Mouse (Mus musculus): ENCODE measurements around the gene Fam50a.

Gene Fam50a

GRCm38 (mm10) chrX:74312540-74313464 lies at the start of gene Fam50a:
Fam50a (plus strand) TSS chrX:74313033.
- DNase-seq: peak; percentile 78

DNA sequence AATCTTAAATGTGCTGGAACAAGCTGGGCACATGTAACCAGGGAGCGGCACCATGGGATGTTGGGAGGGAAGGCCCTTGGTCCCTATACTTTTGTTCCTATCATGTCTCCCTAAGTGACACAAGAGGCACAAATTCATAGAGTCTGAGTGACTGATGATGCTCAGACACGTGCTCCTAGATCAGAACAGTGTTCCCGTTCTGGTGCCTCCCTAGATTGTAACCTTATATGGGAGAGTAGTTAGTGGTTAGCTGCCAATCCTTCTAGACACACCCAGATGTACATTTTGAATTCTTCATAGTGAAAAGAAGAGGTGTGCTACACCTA lies 43.1 kb upstream of the Fam50a start:
- no peak for DNase-seq

DNA sequence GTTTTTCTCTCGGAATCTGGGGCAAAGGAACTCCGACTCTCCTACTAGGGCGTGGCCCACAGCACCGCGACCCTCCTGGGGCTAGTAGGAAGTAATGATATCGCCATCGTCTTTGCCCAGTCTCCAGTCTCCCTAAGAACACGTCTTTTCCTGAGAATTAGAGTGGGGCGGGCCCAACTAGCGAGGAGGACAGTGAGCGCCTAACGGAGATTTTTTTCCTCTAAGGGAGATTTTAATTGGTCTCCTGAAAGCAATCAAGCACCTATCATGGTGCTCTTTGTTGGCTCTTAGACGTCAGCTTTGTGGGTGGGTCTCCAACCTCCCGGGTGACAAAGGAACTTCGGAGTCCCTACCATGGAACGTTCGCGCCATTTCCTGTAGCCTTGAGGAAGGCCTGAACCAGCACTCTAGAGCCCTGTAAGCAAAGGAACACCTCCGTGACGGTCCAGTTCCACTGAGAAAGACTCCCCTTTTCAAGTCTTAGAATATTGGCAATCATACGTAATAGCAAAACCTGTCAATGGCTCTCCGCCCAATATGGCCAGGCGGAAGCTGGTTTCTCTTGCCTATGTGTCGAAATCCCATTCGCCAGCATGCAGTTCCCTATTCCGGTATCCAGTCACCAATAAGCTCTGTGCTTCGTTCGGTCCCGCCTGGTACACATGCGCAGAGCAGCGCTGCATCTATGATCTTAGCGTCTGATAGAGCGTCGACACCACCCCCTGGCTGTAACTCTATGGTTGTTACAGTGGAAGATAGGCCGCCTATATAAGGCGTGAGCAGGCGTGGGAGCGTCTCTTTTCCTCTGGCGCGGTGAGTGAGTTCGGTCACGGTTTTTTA lies 42.6 kb upstream of the Fam50a start, which contains the start of gene Rpl10:
Gene Rpl10, plus strand, starts transcription at position 751 of the 840 bp plus-strand sequence.
- peak; percentile 76 for DNase-seq

- no peak for DNase-seq
Observed at GRCm38 (mm10) chrX:74270902-74271551, 41.8 kb upstream of the Fam50a start.

GRCm38 (mm10) chrX:74273422-74274322 lies 39.2 kb upstream of the Fam50a start:
- DNase-seq: no peak

- DNase-seq: no peak
Observed at GRCm38 (mm10) chrX:74277916-74278315, 34.9 kb upstream of the Fam50a start.

DNA sequence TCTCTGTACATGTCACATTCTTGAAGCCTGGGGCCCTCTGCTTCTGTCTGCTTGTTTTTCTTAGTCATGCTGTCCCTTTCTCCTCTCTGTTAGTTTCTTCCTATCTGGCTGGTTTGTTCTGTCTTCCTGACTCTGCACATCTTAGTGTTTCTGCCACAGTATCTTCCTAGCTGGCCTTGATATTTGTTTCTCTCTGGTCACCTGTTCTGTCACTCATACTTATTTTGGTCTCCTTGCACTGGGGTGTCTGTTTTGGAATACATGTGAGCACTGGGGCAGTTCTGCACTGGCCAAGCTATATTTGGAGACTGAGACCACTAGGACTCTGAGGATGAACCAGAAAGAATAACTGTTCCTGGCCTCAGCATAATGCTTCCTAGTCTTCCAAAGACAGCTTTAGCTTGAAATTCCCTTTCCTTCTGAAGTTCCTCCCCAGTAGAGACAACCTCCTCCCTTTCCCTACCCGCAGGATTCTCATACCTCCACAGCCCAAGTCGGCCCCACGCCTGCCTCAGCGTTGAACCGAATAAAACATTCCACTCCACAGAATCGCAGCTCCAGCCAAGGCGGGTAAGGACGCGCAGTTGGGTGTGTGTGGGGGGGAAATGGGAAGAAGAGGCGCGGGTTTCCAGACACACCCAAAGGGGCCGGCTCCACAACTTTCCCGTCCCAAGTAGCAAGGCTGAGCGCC lies 31.6 kb upstream of the Fam50a start:
- no peak for DNase-seq

DNA sequence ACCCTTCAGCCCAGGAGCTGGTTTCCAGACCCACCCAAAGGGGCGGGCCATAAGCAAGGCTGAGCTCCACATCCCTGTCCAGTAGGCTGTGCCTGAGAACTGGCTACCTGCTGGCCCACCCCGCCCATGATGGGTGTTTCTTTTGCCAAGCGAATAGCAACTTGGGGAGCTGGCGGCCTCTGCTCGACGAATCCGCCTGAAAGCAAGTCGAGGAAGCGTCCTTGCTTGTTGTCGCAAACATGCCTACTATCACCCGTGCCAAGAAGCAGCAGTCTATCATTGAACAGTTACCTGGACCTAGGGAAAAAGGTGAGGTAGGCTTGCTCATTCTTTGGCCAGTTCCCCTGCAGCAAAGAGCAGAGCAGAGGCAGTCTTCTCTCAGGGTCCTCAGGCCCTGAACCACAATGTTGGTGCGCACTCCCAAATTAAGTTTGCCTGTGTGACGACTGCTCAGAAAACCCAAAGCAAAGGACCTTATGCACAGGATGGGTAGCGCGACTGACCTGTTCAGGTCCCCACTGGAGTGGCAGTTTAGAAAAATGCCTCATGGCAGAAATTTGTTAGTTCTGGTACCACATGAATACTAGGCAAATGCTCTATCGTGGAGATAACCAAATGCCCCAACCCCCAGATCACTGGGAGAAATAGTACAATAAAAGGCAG lies 31.0 kb upstream of the Fam50a start, which contains the start of the genes Taz and Dnase1l1:
Gene Taz, plus strand, starts transcription at position 181 of the 663 bp plus-strand sequence.
Gene Dnase1l1, minus strand, starts transcription at position 606 of the 663 bp plus-strand sequence.
- DNase-seq: peak; percentile 23

- DNase-seq: peak; percentile 79
Observed at GRCm38 (mm10) chrX:74282395-74283091, 30.3 kb upstream of the Fam50a start.

- DNase-seq: no peak
Observed at GRCm38 (mm10) chrX:74283092-74283437, 29.8 kb upstream of the Fam50a start.

- DNase-seq: no peak
Observed at GRCm38 (mm10) chrX:74293431-74293830, 19.4 kb upstream of the Fam50a start.

DNA sequence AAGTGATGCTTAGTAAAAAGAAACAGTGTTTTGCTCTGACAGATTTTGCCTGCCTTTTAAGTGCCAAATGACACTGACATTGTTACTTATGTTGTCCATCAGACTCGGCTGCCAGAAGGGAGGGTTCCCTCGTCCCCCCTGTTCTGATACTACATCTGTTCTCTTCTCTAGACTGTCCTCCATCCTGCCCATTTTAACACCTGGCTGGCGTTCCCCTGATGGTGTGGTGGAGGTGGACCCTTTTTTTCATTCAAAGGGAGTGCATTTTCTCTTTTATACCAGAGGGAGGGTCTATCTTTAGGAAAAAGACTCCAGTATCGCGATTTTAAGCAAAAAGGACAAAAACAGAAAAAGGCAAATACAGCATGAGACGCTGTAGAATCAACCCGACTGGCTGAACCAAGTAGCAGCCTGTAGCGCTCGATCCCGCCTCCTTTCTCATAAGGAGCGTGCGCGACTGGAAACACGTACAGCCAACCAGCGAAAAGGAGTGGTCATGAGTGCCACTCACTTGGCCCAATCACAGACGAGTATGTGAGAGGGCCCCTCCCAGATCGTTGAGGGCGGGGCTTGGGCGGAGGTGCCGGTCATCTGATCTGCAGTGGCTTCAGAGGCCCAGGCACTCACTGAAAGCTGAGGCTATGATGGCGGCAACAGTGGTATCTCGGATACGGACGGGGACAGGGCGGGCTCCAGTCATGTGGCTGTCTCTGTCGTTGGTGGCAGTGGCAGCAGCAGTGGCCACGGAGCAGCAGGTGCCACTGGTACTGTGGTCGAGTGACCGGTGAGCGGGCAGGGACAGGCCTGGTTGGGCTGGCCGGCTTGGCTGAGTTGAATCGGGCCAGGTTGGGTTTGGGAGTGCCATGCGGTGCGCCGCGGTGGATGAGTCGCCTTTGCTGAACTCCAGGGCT lies 16.0 kb upstream of the Fam50a start, which contains the start of gene Atp6ap1:
Gene Atp6ap1, plus strand, starts transcription at position 560 of the 911 bp plus-strand sequence.
- DNase-seq: peak; percentile 86

DNA sequence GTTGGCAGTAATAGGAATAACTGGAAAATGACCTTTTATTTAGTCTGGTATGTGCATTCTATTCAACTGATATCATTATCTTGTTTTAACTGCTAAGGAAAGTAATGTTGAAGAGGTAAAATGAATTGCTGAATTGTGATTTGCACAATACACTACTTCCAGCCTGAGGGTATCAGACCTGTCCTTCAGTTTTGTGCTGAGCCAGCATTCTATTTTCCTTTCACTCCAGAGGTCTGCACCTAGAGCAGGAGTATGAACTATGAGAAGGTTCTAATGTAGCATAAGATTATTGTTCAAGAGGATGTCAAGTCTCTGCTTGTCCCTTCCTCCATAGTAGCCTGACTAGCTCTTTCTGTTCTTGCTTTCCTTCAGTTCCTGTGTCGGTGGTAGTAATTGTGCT lies 14.5 kb upstream of the Fam50a start:
- no peak for DNase-seq

DNA sequence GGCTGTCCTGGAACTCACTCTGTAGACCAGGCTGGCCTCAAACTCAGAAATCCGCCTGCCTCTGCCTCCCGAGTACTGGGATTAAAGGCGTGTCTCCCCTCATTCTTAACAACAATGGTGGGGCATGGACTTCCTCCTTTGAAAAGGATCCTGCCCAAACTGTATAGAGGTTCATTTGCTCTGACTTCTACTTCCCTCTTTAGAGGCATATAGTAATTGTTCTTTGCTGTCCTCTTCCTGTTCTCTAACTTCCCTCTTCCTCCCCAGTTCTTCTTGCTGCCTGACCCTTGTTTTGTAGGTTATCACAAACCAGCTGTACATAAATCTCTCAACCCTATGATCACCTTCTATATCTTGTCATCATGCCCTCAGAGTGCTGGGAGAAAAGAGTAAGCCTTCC lies 13.1 kb upstream of the Fam50a start:
- DNase-seq: no peak

GRCm38 (mm10) chrX:74304867-74305700 lies 7.7 kb upstream of the Fam50a start, which contains the start of gene Gdi1:
Gdi1 (plus strand) TSS chrX:74304998.
- DNase-seq: peak; percentile 72

GRCm38 (mm10) chrX:74328725-74329161 lies 15.9 kb downstream of the Fam50a start, which contains the start of gene Plxna3:
Plxna3 (plus strand) TSS chrX:74329066.
- DNase-seq: peak; percentile 77

GRCm38 (mm10) chrX:74329215-74329671 lies 16.4 kb downstream of the Fam50a start:
- no peak for DNase-seq
